Mouse (Mus musculus): ENCODE data around the gene Ate1.
"Not testable (repeated sequence)": the region's sequence is repeated elsewhere in the genome, so short reads cannot be mapped to it uniquely, and the experiment has no call there.

DNA sequence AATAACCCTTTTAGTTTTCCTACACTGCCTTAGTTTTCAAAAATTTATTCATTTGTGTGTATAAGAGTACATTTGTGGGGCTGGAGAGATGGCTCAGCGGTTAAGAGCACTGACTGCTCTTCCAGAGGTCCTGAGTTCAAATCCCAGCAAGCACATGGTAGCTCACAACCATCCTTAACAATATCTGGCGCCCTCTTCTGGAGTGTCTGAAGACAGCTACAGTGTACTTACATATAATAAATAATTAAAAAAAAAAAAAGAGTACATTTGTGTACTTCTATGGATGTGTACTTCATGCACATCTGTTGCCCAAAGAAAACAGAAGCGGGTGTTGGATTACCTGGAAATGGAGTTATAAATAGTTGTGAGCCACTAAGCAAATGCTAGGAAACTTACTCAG lies 41.2 kb downstream of the Ate1 start:
- not testable (repeated sequence) for TF ChIP-seq CTCF, POLR2A (IDR thresholded peaks at IDR 0.05; ENCODE audit: insufficient read depth, low read depth, low read length)
